Mouse (Mus musculus) midbrain, embryonic 13.5 days (tissue): ENCODE measurements at regions not wholly inside any gene's neighbourhood (a gene's known extent, or its start where the extent isn't known, plus 50 kb on each side); places are given as distances from the start of the nearest gene placed in this dataset.
A peak's percentile ranks its signal among the peaks of the same experiment; 100 is the strongest.
"Not testable (repeated sequence)": the region's sequence is repeated elsewhere in the genome, so short reads cannot be mapped to it uniquely, and the experiment has no call there.

ENCODE experiments used
- ATAC-seq: fragments of 200-750 bp; cut with Nextera tagmentation; 2 replicates; pipeline ENCODE4 v1.8.0; 2017; ENCODE audit warnings: mild to moderate bottlenecking, moderate TSS enrichment, moderate library complexity
- H3K27ac ChIP-seq: fragments of 300-500 bp; sonication (generic); 2 replicates; pipeline ENCODE4 v1.5.1; 2015; ENCODE audit warnings: inconsistent platforms, mild to moderate bottlenecking, moderate library complexity
- H3K27me3 ChIP-seq: fragments of 300-500 bp; sonication (generic); 2 replicates; pipeline ENCODE4 v1.6.1; 2015; ENCODE audit warnings: mild to moderate bottlenecking, inconsistent platforms
- H3K36me3 ChIP-seq: fragments of 300-500 bp; sonication (generic); 2 replicates; pipeline ENCODE4 v1.6.1; 2015; ENCODE audit warnings: mild to moderate bottlenecking, inconsistent platforms
- H3K4me1 ChIP-seq: fragments of 300-500 bp; sonication (generic); replicated peaks from 2 replicates; pipeline ENCODE4 v1.6.1; 2015; ENCODE audit warnings: inconsistent platforms
- H3K4me2 ChIP-seq: fragments of 300-500 bp; sonication (generic); replicated peaks from 2 replicates; pipeline ENCODE4 v1.6.1; 2015; ENCODE audit warnings: moderate library complexity, mild to moderate bottlenecking, inconsistent platforms
- H3K4me3 ChIP-seq: fragments of 300-500 bp; sonication (generic); replicated peaks from 2 replicates; pipeline ENCODE4 v1.5.1; 2015; ENCODE audit warnings: mild to moderate bottlenecking, inconsistent platforms
- H3K9ac ChIP-seq: fragments of 300-500 bp; sonication (generic); replicated peaks from 2 replicates; pipeline ENCODE4 v1.6.1; 2015; ENCODE audit warnings: mild to moderate bottlenecking, inconsistent platforms
- H3K9me3 ChIP-seq: fragments of 300-500 bp; sonication (generic); 2 replicates; pipeline ENCODE4 v1.6.1; 2016; ENCODE audit warnings: mild to moderate bottlenecking, inconsistent platforms
- WGBS: fragments of 180-500 bp; shearing (Covaris S2); methylation state at CpG from one replicate; pipeline ENCODE4 v1.1.7; 2015; 5-methylcytosine and 5-hydroxymethylcytosine counted together

GRCm38 (mm10) chr10:56856186-56856585 is 479.1 kb downstream of the Gja1 start:
- H3K4me2 ChIP-seq, result no peak overlapping the region
- H3K9me3 ChIP-seq, result no peaks in the 10 kb centered on the region
- H3K4me1 ChIP-seq, result no peaks in the 10 kb centered on the region
- no peak overlapping the region for H3K9ac ChIP-seq
- WGBS, result 92% methylated on average over 6 of the region's 6 CpGs
- H3K27me3 ChIP-seq, result no peaks in the 10 kb centered on the region
- H3K27ac ChIP-seq, result no peak overlapping the region
- H3K4me3 ChIP-seq, result no peak overlapping the region
- no peaks in the 10 kb centered on the region for H3K36me3 ChIP-seq
- ATAC-seq, result no peak

GRCm38 (mm10) chr10:56879744-56880143 is 502.6 kb downstream of the Gja1 start:
- H3K27me3 ChIP-seq, result no peaks in the 10 kb centered on the region
- H3K36me3 ChIP-seq, result no peaks in the 10 kb centered on the region
- H3K4me2 ChIP-seq, result no peak overlapping the region
- no peaks in the 10 kb centered on the region for H3K4me1 ChIP-seq
- no peak overlapping the region for H3K4me3 ChIP-seq
- H3K9me3 ChIP-seq, result no peaks in the 10 kb centered on the region
- WGBS, result 88% methylated on average over 7 of the region's 7 CpGs
- no peak for ATAC-seq
- no peak overlapping the region for H3K27ac ChIP-seq
- H3K9ac ChIP-seq, result no peak overlapping the region

GRCm38 (mm10) chr10:56880154-56880591 is 503.0 kb downstream of the Gja1 start:
- Histone ChIP-seq H3K4me1 (no peaks in the 10 kb centered on the region), H3K27ac (no peak overlapping the region), H3K4me2 (no peak overlapping the region), H3K4me3 (no peak overlapping the region), H3K27me3 (no peaks in the 10 kb centered on the region), H3K9ac (no peak overlapping the region), H3K36me3 (no peaks in the 10 kb centered on the region), H3K9me3 (no peaks in the 10 kb centered on the region)
- no peak for ATAC-seq
- 86% methylated on average over 12 of the region's 12 CpGs for WGBS

- H3K4me2 ChIP-seq, result no peak overlapping the region
- H3K4me1 ChIP-seq, result no peaks in the 10 kb centered on the region
- H3K4me3 ChIP-seq, result no peak overlapping the region
- no peak overlapping the region for H3K27ac ChIP-seq
- 85% methylated on average over 4 of the region's 4 CpGs for WGBS
- H3K36me3 ChIP-seq, result no peaks in the 10 kb centered on the region
- ATAC-seq, result no peak
- H3K9me3 ChIP-seq, result no peaks in the 10 kb centered on the region; the same call in 1 of the 2 replicates
- H3K27me3 ChIP-seq, result no peaks in the 10 kb centered on the region
- H3K9ac ChIP-seq, result no peak overlapping the region
Observed at GRCm38 (mm10) chr10:56884456-56885410, 507.6 kb downstream of the Gja1 start.

- not testable (repeated sequence) for H3K4me2 ChIP-seq, H3K9me3 ChIP-seq, H3K9ac ChIP-seq, H3K27ac ChIP-seq, H3K4me3 ChIP-seq, H3K27me3 ChIP-seq, ATAC-seq, H3K36me3 ChIP-seq
- H3K4me1 ChIP-seq, result peaks cover 11% of the 10 kb centered on the region
- 89% methylated on average over 2 of the region's 2 CpGs for WGBS
Observed at GRCm38 (mm10) chr10:56891530-56891929, 514.4 kb downstream of the Gja1 start.

- Histone ChIP-seq H3K9ac (no peak overlapping the region), H3K4me2 (peak overlapping the region; percentile 19), H3K9me3 (no peaks in the 10 kb centered on the region; the same call in 1 of the 2 replicates), H3K4me1 (peaks cover 11% of the 10 kb centered on the region), H3K27ac (no peak overlapping the region), H3K36me3 (no peaks in the 10 kb centered on the region), H3K4me3 (no peak overlapping the region), H3K27me3 (no peaks in the 10 kb centered on the region)
- WGBS, result 51% methylated on average over 10 of the region's 10 CpGs
- ATAC-seq, result no peak; the same call in 1 of the 2 replicates
Observed at GRCm38 (mm10) chr10:56892666-56893209, 515.6 kb downstream of the Gja1 start.

- Histone ChIP-seq H3K4me3 (no peak overlapping the region), H3K27me3 (no peaks in the 10 kb centered on the region), H3K4me1 (peaks cover 11% of the 10 kb centered on the region), H3K9me3 (no peaks in the 10 kb centered on the region), H3K27ac (peak overlapping the region; percentile 51; the same call in 1 of the 2 replicates), H3K9ac (no peak overlapping the region), H3K4me2 (peak overlapping the region; percentile 19), H3K36me3 (no peaks in the 10 kb centered on the region)
- under 1% methylated on average over 8 of the region's 8 CpGs for WGBS
- peak; percentile 53 for ATAC-seq
Observed at GRCm38 (mm10) chr10:56893210-56893705, 516.1 kb downstream of the Gja1 start.

- no peak overlapping the region for H3K27ac ChIP-seq
- H3K9ac ChIP-seq, result no peak overlapping the region
- H3K4me1 ChIP-seq, result no peaks in the 10 kb centered on the region
- no peak overlapping the region for H3K4me2 ChIP-seq
- H3K36me3 ChIP-seq, result no peaks in the 10 kb centered on the region
- no peak overlapping the region for H3K4me3 ChIP-seq
- WGBS, result 38% methylated on average over 5 of the region's 5 CpGs
- no peaks in the 10 kb centered on the region for H3K27me3 ChIP-seq
- ATAC-seq, result no peak
- H3K9me3 ChIP-seq, result no peaks in the 10 kb centered on the region
Observed at GRCm38 (mm10) chr10:56899640-56900274, 522.6 kb downstream of the Gja1 start.

GRCm38 (mm10) chr10:56900914-56901313 is 523.8 kb downstream of the Gja1 start:
- WGBS, result 88% methylated on average over 6 of the region's 6 CpGs
- Histone ChIP-seq H3K4me2 (no peak overlapping the region), H3K4me1 (no peaks in the 10 kb centered on the region), H3K27me3 (no peaks in the 10 kb centered on the region), H3K27ac (no peak overlapping the region), H3K4me3 (no peak overlapping the region), H3K9ac (no peak overlapping the region), H3K9me3 (no peaks in the 10 kb centered on the region), H3K36me3 (no peaks in the 10 kb centered on the region)
- no peak for ATAC-seq

- 97% methylated on average over 1 of the region's 1 CpGs for WGBS
Observed at GRCm38 (mm10) chr10:56912711-56913110, 535.6 kb downstream of the Gja1 start.

GRCm38 (mm10) chr10:56914103-56914502 is 537.0 kb downstream of the Gja1 start:
- Histone ChIP-seq H3K27me3 (no peaks in the 10 kb centered on the region), H3K4me1 (no peaks in the 10 kb centered on the region), H3K9ac (no peak overlapping the region), H3K36me3 (no peaks in the 10 kb centered on the region), H3K9me3 (no peaks in the 10 kb centered on the region), H3K4me3 (no peak overlapping the region), H3K27ac (no peak overlapping the region), H3K4me2 (no peak overlapping the region)
- ATAC-seq, result no peak
- WGBS, result 83% methylated on average over 5 of the region's 5 CpGs

More at GRCm38 (mm10) chr10:56912711-56913110, 535.6 kb downstream of the Gja1 start:
- Histone ChIP-seq H3K9ac (no peak overlapping the region), H3K36me3 (no peaks in the 10 kb centered on the region), H3K4me1 (no peaks in the 10 kb centered on the region), H3K4me2 (no peak overlapping the region), H3K27me3 (no peaks in the 10 kb centered on the region), H3K4me3 (no peak overlapping the region), H3K9me3 (no peaks in the 10 kb centered on the region), H3K27ac (no peak overlapping the region)
- ATAC-seq, result no peak

GRCm38 (mm10) chr10:56918412-56918811 is 541.3 kb downstream of the Gja1 start:
- no peak overlapping the region for H3K27ac ChIP-seq
- H3K27me3 ChIP-seq, result no peaks in the 10 kb centered on the region
- H3K4me3 ChIP-seq, result no peak overlapping the region
- WGBS, result 82% methylated on average over 5 of the region's 5 CpGs
- H3K36me3 ChIP-seq, result no peaks in the 10 kb centered on the region
- no peak for ATAC-seq
- no peaks in the 10 kb centered on the region for H3K9me3 ChIP-seq
- no peak overlapping the region for H3K4me2 ChIP-seq
- H3K4me1 ChIP-seq, result peaks cover 5% of the 10 kb centered on the region; the same call in 1 of the 2 replicates
- no peak overlapping the region for H3K9ac ChIP-seq
